Mouse (Mus musculus): ENCODE measurements at regions not wholly inside any gene's neighbourhood (a gene's known extent, or its start where the extent isn't known, plus 50 kb on each side); places are given as distances from the start of the nearest gene placed in this dataset.

GRCm38 (mm10) chr2:30743976-30744620 lies 59.4 kb downstream of the 1700001O22Rik start:
- no peak for ATAC-seq (replicated peaks; ENCODE audit: poor library complexity)

DNA sequence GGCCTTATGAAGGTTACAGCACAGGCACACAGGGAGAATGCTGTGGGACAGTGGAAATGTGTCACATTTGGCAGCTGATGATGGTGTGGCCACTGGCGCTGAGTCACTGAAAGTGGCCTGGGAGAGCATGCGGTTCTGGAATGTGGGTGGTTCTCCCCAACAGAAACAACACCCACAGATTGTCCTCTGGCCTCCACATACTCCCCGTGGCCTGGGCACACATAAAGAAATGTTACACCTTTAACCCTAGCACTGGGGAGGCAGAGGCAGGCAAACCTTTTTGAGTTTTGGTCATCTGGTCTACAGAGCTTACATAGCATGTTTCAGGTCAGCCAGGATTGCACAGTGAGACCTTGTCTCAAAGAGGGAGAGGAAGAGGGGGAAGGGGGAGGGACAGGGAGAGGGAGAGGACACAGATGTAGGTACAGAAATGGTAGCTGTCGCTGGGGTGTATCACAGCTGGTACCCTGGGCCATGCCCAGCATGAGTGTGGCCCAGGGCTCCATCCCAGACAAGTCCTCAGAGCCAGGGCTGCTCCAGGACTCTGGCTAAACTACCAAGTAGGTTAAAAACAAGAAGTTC lies 60.1 kb downstream of the 1700001O22Rik start:
- ATAC-seq (replicated peaks; ENCODE audit: poor library complexity), result no peak

- ATAC-seq (replicated peaks; ENCODE audit: poor library complexity), result no peak
Measured at GRCm38 (mm10) chr2:30741450-30741849, 62.0 kb downstream of the 1700001O22Rik start.

GRCm38 (mm10) chr2:30737759-30738158 lies 65.7 kb downstream of the 1700001O22Rik start:
- ATAC-seq (replicated peaks; ENCODE audit: poor library complexity), result no peak

DNA sequence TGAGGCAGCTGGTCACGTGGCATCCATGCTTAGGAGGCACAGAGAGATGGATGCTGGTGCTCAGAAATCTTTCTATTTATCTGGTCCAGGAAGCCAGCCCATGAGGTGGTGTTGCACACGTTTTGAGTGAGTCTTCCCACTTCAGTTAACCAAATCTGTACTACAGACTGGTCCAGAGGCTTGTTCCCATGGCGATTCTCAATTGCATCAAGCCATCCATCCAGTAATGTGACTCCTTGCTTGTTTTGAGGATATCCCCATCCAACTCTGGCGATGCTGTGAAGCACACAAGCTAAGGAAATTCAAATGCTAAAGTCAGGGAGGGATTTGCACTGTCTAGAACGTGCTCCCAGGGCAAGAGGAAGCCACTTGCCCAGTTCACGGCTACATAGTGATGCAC lies 66.8 kb downstream of the 1700001O22Rik start:
- ATAC-seq (replicated peaks; ENCODE audit: poor library complexity), result no peak

GRCm38 (mm10) chr2:30736236-30736635 lies 67.2 kb downstream of the 1700001O22Rik start:
- no peak for ATAC-seq (replicated peaks; ENCODE audit: poor library complexity)

DNA sequence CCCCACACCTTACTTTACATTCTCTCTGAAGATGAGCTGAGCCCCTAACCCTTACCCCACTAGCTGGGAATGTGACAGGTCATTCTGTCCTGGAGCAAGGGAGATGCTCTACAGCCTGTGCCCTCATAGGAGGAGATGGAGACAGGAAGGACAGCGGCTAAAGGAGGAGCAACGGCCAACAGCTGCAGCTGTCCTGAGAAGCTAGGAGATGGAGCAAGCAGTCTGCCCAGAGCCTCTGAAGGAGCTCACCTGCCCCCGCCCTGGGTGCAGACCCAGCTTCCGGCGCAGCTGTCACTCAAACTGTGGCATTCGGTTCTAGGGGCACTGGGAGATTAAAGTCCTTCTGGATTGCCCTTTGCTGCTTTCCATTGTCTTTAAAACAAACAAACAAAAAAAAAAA lies 69.6 kb downstream of the 1700001O22Rik start:
- no peak for ATAC-seq (replicated peaks; ENCODE audit: poor library complexity)

GRCm38 (mm10) chr2:30731832-30732231 lies 71.6 kb downstream of the 1700001O22Rik start:
- ATAC-seq (replicated peaks; ENCODE audit: poor library complexity), result no peak

GRCm38 (mm10) chr2:30727948-30728347 lies 75.5 kb downstream of the 1700001O22Rik start:
- ATAC-seq (replicated peaks; ENCODE audit: poor library complexity), result no peak

GRCm38 (mm10) chr2:30725601-30726489 lies 77.6 kb downstream of the 1700001O22Rik start:
- peak; percentile 17; the same call in 1 of the 2 replicates for ATAC-seq (replicated peaks; ENCODE audit: poor library complexity)

DNA sequence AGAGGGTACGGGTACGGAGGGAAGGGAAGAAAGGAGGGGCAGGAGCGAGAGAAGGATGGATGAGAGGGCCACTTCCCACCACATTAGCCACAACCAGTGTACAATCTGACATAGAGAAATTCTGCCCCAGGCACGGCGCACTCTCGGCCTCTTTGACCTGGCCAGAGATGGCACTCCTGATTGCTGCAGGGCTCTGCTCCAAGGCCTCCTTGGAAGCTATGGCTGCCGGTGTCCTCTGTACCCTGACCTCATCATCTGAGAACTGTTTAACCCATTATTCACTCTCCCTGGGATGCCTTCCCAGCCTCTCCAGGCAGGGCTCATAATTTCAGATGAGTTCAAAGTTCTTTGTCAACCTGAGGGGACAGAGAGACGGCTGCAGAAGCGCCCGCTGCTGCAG lies 78.3 kb downstream of the 1700001O22Rik start:
- no peak for ATAC-seq (replicated peaks; ENCODE audit: poor library complexity)

- ATAC-seq (replicated peaks; ENCODE audit: poor library complexity), result no peak
Measured at GRCm38 (mm10) chr2:30724521-30724920, 78.9 kb downstream of the 1700001O22Rik start.

DNA sequence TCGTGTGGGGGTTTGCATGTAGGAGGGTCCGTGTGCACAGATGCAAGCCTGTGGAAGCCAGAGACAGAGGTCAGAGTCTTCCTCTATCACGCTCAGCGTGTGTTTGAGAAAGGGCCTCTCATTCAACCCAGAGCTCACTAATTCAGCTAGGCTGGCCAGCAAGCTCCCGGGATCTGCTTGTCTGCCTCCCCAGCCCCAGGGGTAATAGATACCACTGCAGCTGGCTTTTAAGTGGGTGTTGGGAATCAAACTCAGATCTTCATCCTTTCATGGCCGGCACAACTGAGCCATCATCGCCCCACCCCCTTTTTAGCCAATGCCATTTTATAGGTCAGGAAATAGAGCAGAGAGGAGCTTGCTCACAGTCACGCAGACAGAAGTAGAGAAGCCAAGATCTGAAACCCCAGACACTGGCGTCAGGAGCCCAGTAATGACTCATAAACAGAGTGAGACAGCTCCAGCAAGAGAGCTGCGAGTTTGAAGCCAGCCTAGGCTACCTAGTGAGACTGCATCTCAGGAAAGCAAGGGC lies 80.3 kb downstream of the 1700001O22Rik start:
- ATAC-seq (replicated peaks; ENCODE audit: poor library complexity), result no peak

- ATAC-seq (replicated peaks; ENCODE audit: poor library complexity), result no peak
Measured at GRCm38 (mm10) chr2:30722263-30723050, 81.0 kb downstream of the 1700001O22Rik start.

GRCm38 (mm10) chr2:30721473-30722262 lies 81.8 kb downstream of the 1700001O22Rik start:
- ATAC-seq (replicated peaks; ENCODE audit: poor library complexity), result no peak

- ATAC-seq (replicated peaks; ENCODE audit: poor library complexity), result no peak
Measured at GRCm38 (mm10) chr2:30721048-30721461, 82.4 kb downstream of the 1700001O22Rik start.

GRCm38 (mm10) chr2:30720291-30720690 lies 83.2 kb downstream of the 1700001O22Rik start:
- ATAC-seq (replicated peaks; ENCODE audit: poor library complexity), result no peak

GRCm38 (mm10) chr2:30719611-30720290 lies 83.7 kb downstream of the 1700001O22Rik start:
- no peak for ATAC-seq (replicated peaks; ENCODE audit: poor library complexity)

DNA sequence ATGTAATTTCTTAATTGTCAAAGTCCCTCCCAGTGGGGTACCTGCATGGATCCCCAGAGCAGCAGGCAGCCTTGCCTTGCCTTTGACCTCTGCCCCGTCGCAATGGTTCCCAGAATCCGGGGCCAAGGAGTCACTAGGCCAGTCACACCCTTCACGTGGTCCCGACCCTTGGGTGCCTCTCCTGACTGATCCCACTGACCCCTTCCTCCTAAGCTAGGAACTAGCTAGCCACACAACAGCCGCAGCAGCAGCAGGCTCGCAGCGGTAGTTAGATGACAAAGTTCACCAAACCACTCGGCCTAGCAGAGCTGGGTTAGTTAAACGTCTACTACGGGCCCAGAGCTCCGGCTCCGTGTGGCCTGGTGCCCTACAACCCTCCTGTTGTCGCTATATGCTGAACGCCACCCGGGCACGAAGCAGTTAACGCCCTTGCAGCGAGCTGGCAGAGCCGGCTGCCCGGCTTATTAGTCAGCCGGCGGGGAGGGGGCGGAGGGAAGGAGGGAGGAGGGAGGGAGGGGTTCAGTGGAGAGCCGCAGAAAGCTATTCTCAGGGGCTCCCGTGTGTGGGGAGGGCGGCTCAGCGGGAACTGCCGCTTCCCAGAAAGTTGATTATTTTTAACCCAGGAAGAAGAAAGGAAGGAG lies 84.6 kb downstream of the 1700001O22Rik start:
- peak; percentile 57; the same call in 1 of the 2 replicates for ATAC-seq (replicated peaks; ENCODE audit: poor library complexity)
